Mouse (Mus musculus) lung, embryonic 14.5 days (tissue): Measurements from ENCODE around the gene Mad1l1. TPM values are rescaled to one million over a fixed set of nuclear protein-coding genes. Genes with fewer than 3 reads are reported as not detected.

Source experiments
- ATAC-seq: fragments of 200-750 bp; cut with Nextera tagmentation; 2 replicates; pipeline ENCODE4 v1.8.0; 2017; ENCODE audit warnings: mild to moderate bottlenecking, moderate TSS enrichment, moderate library complexity; ENCODE audit not compliant: insufficient read depth
- DNase-seq: peaks from one replicate; pipeline ENCODE4 v3.0.0-alpha.2; 2015
- H3K27ac ChIP-seq: fragments of 300-500 bp; sonication (generic); 2 replicates; pipeline ENCODE4 v1.5.1; 2014; ENCODE audit warnings: low read depth, mild to moderate bottlenecking, moderate library complexity
- H3K27me3 ChIP-seq: fragments of 300-500 bp; sonication (generic); 2 replicates; pipeline ENCODE4 v1.6.1; 2014; ENCODE audit warnings: low read length, control low read depth; ENCODE audit not compliant: insufficient read depth
- H3K36me3 ChIP-seq: fragments of 300-500 bp; sonication (generic); 2 replicates; pipeline ENCODE4 v1.6.1; 2014; ENCODE audit warnings: control low read depth; ENCODE audit not compliant: insufficient read depth
- H3K4me1 ChIP-seq: fragments of 300-500 bp; sonication (generic); 2 replicates; pipeline ENCODE4 v1.6.1; 2014; ENCODE audit warnings: antibody characterized with exemption, control low read depth; ENCODE audit not compliant: insufficient read depth
- H3K4me2 ChIP-seq: fragments of 300-500 bp; sonication (generic); 2 replicates; pipeline ENCODE4 v1.6.1; 2014; ENCODE audit warnings: mild to moderate bottlenecking
- H3K4me3 ChIP-seq: fragments of 300-500 bp; sonication (generic); 2 replicates; pipeline ENCODE4 v1.5.1; 2014; ENCODE audit warnings: low read depth, low read length
- H3K9ac ChIP-seq: fragments of 300-500 bp; sonication (generic); 2 replicates; pipeline ENCODE4 v1.6.1; 2014
- H3K9me3 ChIP-seq: fragments of 300-500 bp; sonication (generic); 2 replicates; pipeline ENCODE4 v1.6.1; 2016; ENCODE audit warnings: low read depth, low read length, control low read depth
- CTCF ChIP-seq: IDR thresholded peaks from 2 replicates; pipeline ENCODE4 v1.5.1; 2016; ENCODE audit warnings: antibody characterized with exemption, low read depth
- WGBS: fragments of 180-500 bp; shearing (Covaris S2); extraction: QIAGEN DNeasy Blood & Tissue Kit; methylation state at CpG from one replicate; pipeline ENCODE4 v1.1.7; 2014; 5-methylcytosine and 5-hydroxymethylcytosine counted together
- polyA plus RNA-seq: library from polyadenylated mRNA; unstranded; fragments of >200 nt; fragmentation: Nextera tagmentation; extraction: Ambion mirVana; gene quantifications from 2 replicates; pipeline ENCODE4 v1.2.1, GENCODE M21; 2014

The Mad1l1 gene
- polyA plus RNA-seq, 1 experiment from 2014 or later: 61.6 TPM

GRCm38 (mm10) chr5:140095203-140095602 lies 226.1 kb downstream of the Mad1l1 start:
- H3K27me3 ChIP-seq: no peaks in the 10 kb centered on the region
- no peak for TF ChIP-seq CTCF
- ATAC-seq: no peak
- H3K9me3 ChIP-seq: no peaks in the 10 kb centered on the region
- no peak overlapping the region for H3K4me2 ChIP-seq
- no peak for DNase-seq
- no peak overlapping the region for H3K9ac ChIP-seq
- no peak overlapping the region for H3K4me3 ChIP-seq
- 94% methylated on average over 2 of the region's 2 CpGs for WGBS
- H3K4me1 ChIP-seq: 0 out of 2 replicates have a peak, but pooled peaks cover 5% of the 10 kb centered on the region
- no peak overlapping the region for H3K27ac ChIP-seq
- H3K36me3 ChIP-seq: no peaks in the 10 kb centered on the region

- no peak for ATAC-seq
- Histone ChIP-seq H3K4me3 (no peak overlapping the region), H3K27ac (no peak overlapping the region), H3K9ac (no peak overlapping the region), H3K36me3 (0 out of 2 replicates have a peak, but pooled peaks cover 2% of the 10 kb centered on the region), H3K27me3 (no peaks in the 10 kb centered on the region), H3K4me1 (0 out of 2 replicates have a peak, but pooled peaks cover 5% of the 10 kb centered on the region), H3K9me3 (no peaks in the 10 kb centered on the region), H3K4me2 (no peak overlapping the region)
- no peak for TF ChIP-seq CTCF
- 91% methylated on average over 8 of the region's 8 CpGs for WGBS
- no peak for DNase-seq
Observed at GRCm38 (mm10) chr5:140093489-140093888, 227.9 kb downstream of the Mad1l1 start.

- ATAC-seq (peak; percentile 91), DNase-seq (peak; percentile 85)
- Histone ChIP-seq H3K9me3 (no peaks in the 10 kb centered on the region), H3K36me3 (peaks cover 6% of the 10 kb centered on the region; the same call in 1 of the 2 replicates), H3K4me2 (no peak overlapping the region), H3K27me3 (no peaks in the 10 kb centered on the region), H3K9ac (no peak overlapping the region), H3K27ac (peak overlapping the region; percentile 67; the same call in 1 of the 2 replicates), H3K4me3 (no peak overlapping the region), H3K4me1 (0 out of 2 replicates have a peak, but pooled peaks cover 5% of the 10 kb centered on the region)
- no peak for TF ChIP-seq CTCF
- 42% methylated on average over 11 of the region's 11 CpGs for WGBS
Observed at GRCm38 (mm10) chr5:140091601-140092000, 229.8 kb downstream of the Mad1l1 start.

GRCm38 (mm10) chr5:140089263-140089662 lies 232.1 kb downstream of the Mad1l1 start:
- TF ChIP-seq CTCF: no peak
- Histone ChIP-seq H3K4me1 (0 out of 2 replicates have a peak, but pooled peaks cover 5% of the 10 kb centered on the region), H3K27me3 (no peaks in the 10 kb centered on the region), H3K36me3 (peaks cover 12% of the 10 kb centered on the region; the same call in 1 of the 2 replicates), H3K4me2 (no peak overlapping the region), H3K27ac (no peak overlapping the region), H3K4me3 (no peak overlapping the region), H3K9me3 (no peaks in the 10 kb centered on the region), H3K9ac (no peak overlapping the region)
- ATAC-seq (no peak), DNase-seq (no peak)

- Histone ChIP-seq H3K9ac (no peak overlapping the region), H3K4me1 (0 out of 2 replicates have a peak, but pooled peaks cover 5% of the 10 kb centered on the region), H3K27me3 (no peaks in the 10 kb centered on the region), H3K9me3 (no peaks in the 10 kb centered on the region), H3K27ac (no peak overlapping the region), H3K4me2 (no peak overlapping the region), H3K36me3 (peaks cover 21% of the 10 kb centered on the region; the same call in 1 of the 2 replicates), H3K4me3 (no peak overlapping the region)
- DNase-seq: no peak
- 85% methylated on average over 7 of the region's 7 CpGs for WGBS
- ATAC-seq: no peak
- no peak for TF ChIP-seq CTCF
Observed at GRCm38 (mm10) chr5:140087242-140087641, 234.1 kb downstream of the Mad1l1 start.

GRCm38 (mm10) chr5:140084341-140084740 lies 237.0 kb downstream of the Mad1l1 start:
- Histone ChIP-seq H3K4me2 (no peak overlapping the region), H3K27me3 (no peaks in the 10 kb centered on the region), H3K4me3 (no peak overlapping the region), H3K4me1 (no peaks in the 10 kb centered on the region), H3K9ac (no peak overlapping the region), H3K27ac (no peak overlapping the region), H3K9me3 (no peaks in the 10 kb centered on the region), H3K36me3 (peaks cover 21% of the 10 kb centered on the region; the same call in 1 of the 2 replicates)
- DNase-seq (no peak), ATAC-seq (no peak)
- WGBS: 94% methylated on average over 6 of the region's 6 CpGs
- no peak for TF ChIP-seq CTCF

GRCm38 (mm10) chr5:140083911-140084310 lies 237.4 kb downstream of the Mad1l1 start:
- DNase-seq (no peak), ATAC-seq (no peak)
- H3K27me3 ChIP-seq: no peaks in the 10 kb centered on the region
- H3K9ac ChIP-seq: no peak overlapping the region
- H3K4me3 ChIP-seq: no peak overlapping the region
- 79% methylated on average over 5 of the region's 5 CpGs for WGBS
- H3K36me3 ChIP-seq: peaks cover 21% of the 10 kb centered on the region; the same call in 1 of the 2 replicates
- no peak overlapping the region for H3K27ac ChIP-seq
- no peak overlapping the region for H3K4me2 ChIP-seq
- TF ChIP-seq CTCF: no peak
- no peaks in the 10 kb centered on the region for H3K9me3 ChIP-seq
- H3K4me1 ChIP-seq: no peaks in the 10 kb centered on the region
